Mouse (Mus musculus) small intestine, adult 2 months (tissue): Measurements from ENCODE around the gene Aco2.

Experiments used
- CTCF ChIP-seq: fragments of 200-500 bp; IDR thresholded peaks from 2 replicates; pipeline ENCODE4 v1.5.1; 2012; ENCODE audit warnings: low read depth, mild to moderate bottlenecking, control low read depth, inconsistent platforms, low read length, moderate library complexity, mixed read lengths; ENCODE audit not compliant: insufficient replicate concordance, insufficient read length; ENCODE audit errors: extremely low read depth
- POLR2A ChIP-seq: fragments of 200-500 bp; IDR thresholded peaks from 2 replicates; pipeline ENCODE4 v1.6.1; 2012; ENCODE audit warnings: low read depth, mild to moderate bottlenecking, control low read depth, inconsistent platforms, low read length, moderate library complexity

DNA sequence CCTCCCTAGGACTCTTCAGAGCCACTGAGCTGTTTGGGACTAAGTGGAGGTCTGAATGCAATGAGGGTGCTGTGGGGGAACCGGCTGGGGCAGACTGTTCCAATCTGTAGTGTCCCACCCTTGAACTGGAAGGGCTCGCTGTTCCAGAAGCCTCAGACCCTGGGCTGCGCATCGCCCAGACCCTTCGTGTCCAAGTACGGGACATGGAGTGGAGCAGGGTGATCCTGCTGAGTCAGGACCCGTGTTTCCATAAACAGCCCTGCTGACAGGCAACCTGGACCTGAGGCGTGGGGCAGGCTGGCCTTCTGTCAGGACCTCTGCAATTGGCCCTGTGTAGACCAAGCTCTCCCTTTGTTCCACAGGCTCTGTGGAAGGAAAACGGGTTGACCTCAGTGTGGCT lies 25.4 kb upstream of the Aco2 start:
- TF ChIP-seq POLR2A: no peak
- no peak for TF ChIP-seq CTCF
